Mouse (Mus musculus): ENCODE data around the gene Mrps7.

The Mrps7 gene

DNA sequence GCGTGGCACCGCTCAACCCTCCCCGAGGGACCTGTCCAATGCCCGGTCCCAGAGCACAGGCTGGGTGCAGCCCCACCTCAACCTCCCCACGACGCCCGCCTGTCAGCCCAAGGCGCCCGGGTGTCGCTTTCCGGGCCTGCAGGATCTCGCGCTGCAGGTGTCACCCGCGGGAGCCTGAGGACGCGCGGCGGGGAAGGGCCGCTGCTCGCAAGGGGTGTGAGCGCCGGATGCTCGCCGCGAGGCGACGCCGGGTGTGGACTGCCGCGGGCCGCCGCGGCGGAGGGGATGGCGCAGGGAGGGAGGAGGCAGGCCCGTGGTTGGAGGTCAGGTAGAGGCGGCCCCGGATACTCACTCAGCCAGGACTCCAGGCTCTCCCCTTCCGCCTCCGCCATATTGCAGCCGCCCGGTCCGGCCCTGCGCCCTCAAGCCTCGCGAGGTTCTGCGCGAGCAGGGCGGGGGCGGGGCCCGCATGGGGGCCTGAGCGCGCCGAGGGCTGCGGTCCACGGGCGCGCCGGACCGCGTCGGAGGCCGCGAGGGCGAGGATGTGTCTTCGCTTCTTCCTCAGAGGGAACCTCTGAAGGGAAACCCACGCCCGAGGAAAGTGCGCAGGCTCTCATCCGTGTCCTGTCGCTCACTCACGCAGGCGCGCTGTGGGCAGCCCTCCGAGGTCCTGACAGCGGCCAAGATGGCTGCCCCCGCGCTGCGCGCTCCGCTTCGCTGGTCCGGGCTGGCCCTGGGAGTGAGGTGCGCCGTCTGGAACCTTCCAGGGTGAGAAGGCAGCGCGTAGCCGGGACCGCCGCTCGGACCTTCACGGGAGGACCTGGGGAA lies at the start of gene Mrps7, which contains the start of gene Gga3:
Gene Mrps7, plus strand, starts transcription at position 450 of the 828 bp plus-strand sequence.
Gene Gga3, minus strand, starts transcription at position 576 of the 828 bp plus-strand sequence.
- peak; percentile 90 for DNase-seq (ENCODE audit: low spot score)

DNA sequence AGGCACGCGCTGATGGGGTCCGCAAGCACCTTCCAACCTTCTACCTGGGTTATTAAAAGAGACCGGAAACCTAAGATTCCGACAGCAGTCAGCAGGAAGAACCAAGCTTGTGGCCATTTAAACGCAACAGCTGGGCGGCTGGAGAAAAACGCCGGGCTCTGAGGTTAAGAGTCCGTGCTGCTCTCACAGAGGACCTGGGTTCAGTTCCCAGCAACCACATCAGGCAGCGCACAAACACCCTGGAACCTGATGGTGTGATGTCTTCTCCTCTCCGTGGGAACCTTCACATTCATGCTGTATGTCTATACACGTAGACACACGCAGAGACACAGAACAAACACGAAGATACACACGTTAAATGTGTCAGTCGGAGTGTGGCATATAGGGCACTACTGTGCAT lies 48.0 kb upstream of the Mrps7 start:
- no peak for DNase-seq (ENCODE audit: low spot score)

- no peak for DNase-seq (ENCODE audit: low spot score)
Measured at GRCm38 (mm10) chr11:115563406-115563805, 40.3 kb upstream of the Mrps7 start.

- peak; percentile 97 for DNase-seq (ENCODE audit: low spot score)
Measured at GRCm38 (mm10) chr11:115564064-115564809, 39.5 kb upstream of the Mrps7 start, which contains the start of gene Nup85. Nup85 (plus strand) TSS chr11:115564434.

DNA sequence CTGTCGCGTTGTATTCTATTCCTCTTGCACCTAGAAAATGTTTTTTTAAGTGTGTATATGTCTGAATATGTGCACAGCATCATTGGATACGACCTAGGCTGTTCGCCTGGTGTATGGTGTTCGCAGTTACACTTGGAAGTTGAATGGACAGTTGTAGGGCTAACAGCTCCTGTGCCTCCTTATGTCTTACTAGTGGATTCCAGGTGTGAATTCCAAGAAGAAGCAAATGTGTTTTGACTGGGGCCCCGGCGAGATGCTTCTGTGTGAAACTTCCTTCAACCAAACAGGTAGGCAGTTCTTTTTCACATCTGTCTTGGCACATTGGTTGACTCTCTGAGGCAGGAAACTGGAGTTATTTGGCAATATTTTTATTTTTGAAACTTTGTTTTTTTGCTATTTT lies 38.8 kb upstream of the Mrps7 start:
- DNase-seq (ENCODE audit: low spot score), result no peak

DNA sequence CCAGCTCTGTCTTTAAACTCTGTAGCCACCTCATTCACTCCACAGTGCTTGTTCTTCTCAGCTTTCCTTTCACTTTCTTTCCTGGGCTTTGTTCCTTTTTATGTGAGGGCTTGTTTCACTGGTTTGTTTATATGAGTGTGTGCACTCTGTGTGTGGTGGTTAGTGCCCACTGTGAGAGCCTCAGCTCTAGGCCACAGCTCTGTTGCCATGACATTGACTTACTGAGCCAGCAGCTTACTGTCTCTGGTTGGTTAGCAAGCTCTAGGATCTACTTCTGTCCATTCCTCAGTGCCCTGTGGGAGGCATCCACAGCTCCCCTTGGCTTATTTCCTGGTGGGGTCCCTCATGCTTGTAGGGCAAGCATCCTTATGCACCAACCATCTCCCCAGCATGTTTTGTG lies 24.6 kb upstream of the Mrps7 start:
- no peak for DNase-seq (ENCODE audit: low spot score)

- DNase-seq (ENCODE audit: low spot score), result no peak
Measured at GRCm38 (mm10) chr11:115582913-115583606, 20.7 kb upstream of the Mrps7 start.

GRCm38 (mm10) chr11:115584376-115585073 lies 19.2 kb upstream of the Mrps7 start:
- DNase-seq (ENCODE audit: low spot score), result no peak

DNA sequence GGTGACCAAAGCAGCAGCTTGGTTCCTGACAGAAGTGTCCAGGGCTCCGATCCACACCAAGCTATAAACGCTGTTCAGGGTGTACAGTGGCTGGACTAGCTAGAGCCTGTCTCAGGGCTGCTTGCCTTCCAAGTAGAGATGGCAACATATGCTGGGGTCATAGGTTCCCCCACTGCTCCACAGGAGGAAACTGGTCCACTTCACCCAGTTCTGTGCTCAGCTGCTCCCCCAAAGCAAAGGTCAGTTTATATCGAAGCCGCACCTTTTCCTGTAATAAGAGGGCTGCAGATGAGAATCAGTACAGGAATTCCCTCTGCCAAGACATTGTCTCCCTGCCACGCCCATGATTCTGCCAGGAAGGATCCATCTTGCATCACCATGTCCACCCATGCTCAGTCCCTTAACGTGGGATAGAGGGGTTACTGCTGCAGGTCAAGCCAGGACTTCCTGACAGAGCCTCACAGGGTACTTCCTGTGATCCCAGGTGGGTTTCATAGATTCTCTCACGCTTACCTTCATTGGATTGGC lies 18.1 kb upstream of the Mrps7 start:
- no peak for DNase-seq (ENCODE audit: low spot score)

DNA sequence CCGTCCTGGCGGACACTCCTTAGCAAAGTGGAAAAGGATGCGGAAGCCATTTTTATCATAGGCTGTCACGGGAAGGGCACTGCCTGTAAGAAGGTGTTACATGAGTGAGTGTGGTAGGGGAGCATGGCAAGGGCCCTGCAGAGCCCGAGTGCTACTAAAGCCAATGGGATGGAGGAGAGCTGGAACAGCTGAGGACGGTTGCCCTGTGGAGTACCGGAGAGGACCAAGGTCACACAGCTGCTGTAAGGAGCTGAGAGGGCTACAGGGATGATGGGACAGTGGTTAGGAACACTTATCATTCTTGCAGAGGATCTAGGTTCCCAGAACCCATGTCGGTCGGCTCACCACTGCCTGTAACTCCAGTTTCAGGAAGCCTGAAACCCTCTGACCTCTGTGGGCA lies 17.3 kb upstream of the Mrps7 start:
- DNase-seq (ENCODE audit: low spot score), result no peak

DNA sequence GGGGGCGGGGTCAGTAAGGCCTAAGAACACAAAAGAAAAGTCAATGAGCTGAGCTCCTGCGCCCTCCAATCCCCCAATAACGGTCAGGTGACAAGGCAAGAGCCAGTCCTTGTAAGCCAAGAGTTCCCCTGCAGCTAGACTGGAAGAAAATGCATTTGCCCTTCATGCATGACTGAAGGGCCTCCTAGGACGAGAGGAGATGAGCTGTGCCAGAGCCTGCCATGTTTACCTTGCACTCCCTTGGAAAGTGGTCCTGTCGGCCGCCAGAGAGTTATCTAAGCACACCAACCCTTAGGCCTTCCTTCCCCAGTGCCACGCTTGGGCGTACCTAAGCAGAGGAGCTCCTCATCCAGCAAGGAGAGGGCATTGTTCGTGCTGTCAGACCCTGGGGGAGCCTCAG lies 15.7 kb upstream of the Mrps7 start:
- no peak for DNase-seq (ENCODE audit: low spot score)

DNA sequence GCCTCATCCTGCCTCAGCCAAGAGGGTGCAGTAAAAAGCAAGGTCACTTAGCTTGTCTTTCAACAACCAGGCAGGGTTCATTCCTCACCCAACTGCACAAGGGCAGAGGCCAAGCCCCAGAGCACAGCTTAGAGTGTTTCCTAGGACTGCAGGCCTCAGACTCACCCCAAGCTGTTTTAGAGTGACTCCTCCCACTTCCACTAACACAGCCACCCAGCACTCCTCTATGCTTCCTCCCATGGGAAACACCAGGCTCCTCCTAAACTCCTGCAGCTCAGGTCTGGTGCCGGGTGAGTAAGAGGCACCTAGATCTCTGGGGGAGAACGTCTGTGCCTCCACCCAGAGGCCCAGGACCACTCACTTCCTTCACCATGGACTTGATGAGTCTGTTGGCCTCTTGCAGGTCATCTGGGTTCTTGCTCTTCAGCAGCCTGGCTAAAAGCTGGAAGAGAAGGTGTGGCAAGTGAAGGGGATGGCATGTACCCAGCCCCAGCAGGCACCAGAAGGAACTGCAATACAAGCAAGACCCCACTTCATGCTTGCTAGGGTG lies 13.1 kb upstream of the Mrps7 start:
- DNase-seq (ENCODE audit: low spot score), result no peak

DNA sequence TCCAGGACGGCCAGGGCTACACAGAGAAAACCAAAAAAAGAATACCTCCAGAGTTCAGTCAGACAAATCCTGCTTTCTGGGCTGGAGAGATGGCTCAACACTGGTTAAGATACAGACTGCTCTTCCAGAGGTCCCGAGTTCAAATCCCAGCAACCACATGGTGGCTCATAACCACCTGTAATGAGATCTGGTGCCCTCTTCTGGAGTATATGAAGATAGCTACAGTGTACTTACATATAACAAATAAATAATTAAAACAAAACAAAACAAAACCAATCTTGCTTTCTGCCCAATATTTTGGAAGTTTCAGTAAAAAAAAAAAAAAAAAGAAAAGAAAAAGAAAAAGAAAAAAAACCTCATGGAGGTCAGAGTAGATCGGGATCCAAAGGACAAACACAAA lies 8.5 kb upstream of the Mrps7 start:
- no peak for DNase-seq (ENCODE audit: low spot score)

DNA sequence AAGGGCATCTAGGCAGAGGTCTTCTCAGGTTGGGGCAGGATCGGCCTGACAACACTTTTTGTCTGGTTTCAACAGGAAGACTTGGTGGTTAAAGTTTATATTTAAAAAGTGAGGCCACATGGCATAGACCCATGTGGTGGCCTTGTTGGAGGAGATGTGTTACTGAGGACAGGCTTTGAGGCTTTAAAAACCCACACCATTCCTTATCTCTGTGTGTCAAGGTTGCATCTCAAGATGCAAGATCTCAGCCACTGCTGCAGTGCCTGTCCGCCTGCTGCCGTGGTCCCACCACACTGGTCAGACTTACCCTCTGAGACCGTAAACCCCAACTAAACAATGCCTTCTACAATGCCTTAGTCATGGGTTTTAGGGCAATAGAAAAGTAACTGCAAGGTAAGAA lies 5.4 kb upstream of the Mrps7 start:
- no peak for DNase-seq (ENCODE audit: low spot score)

DNA sequence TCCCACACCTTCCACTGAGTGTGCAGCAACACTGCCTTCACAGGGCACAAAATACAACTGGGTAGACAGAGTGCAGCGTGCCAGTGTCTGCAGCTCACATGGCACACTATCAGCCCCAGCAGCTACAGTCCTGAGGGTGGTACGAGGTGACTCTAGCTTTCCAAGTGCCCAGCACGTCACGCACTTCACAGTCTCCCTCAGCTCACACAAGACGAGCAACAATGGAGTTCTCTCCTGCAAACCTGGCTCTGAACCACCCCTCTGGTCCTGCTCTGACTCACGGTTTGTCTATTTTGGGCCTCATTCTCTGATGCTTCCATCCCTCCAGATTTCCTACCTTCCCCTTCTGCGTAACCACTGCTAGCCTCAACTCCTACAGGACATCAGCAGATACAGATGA lies 4.0 kb upstream of the Mrps7 start:
- no peak for DNase-seq (ENCODE audit: low spot score)

GRCm38 (mm10) chr11:115600743-115601142 lies 3.0 kb upstream of the Mrps7 start:
- DNase-seq (ENCODE audit: low spot score), result no peak

DNA sequence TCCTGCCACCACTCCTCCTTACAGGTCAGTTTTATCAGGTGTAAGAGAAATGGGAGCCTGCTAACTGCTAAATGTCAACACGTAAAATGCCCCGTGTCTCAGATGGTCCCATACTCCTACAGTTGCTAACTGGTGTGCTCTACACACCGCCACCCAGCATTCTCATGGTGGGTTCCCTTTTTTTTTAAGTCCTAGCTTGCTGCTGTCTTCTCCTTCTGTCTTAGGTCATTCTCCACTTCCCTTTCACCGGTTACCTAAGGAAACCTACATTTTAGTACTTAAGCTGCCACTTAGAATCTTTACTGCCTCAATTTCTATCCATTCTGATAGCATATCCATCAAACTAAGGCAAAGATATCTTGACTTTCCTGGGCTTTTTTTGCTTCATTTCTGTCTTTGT lies 2.6 kb upstream of the Mrps7 start:
- no peak for DNase-seq (ENCODE audit: low spot score)

DNA sequence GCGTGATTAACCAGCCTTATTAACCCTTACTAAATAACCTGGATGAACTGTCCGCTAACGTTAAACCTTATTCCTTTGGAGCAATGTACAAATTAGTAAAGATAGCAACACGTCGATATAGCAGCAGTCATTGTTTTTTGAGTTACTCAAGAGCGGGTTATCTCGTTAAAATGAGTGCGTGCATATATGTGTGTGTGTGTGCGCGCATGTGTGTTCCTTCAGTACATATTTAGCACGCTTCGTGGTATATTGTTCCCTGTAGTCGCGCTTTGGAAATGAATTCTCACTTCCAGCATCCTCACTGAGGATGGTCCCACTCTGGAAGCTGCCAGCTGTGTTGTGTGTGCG lies 623 bp upstream of the Mrps7 start:
- no peak for DNase-seq (ENCODE audit: low spot score)

DNA sequence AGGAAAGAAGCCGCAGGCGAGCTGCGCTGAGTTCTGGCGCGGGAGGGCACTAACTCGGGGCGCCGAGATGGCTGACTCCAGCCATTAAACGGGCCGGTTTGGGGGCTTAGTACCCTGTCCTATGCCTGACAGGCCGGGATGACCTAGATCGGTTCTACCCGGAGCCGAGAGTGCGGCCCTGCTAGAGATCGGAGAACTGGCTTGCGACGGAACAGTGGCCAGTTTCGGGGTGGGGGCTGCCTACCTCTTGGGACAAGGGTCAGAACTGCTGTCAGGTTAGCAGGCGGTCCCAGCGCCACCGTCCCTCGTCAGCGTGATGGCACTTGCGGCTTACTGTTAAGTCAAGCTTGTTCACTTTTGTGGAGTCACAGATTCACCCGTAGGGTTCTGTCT lies 575 bp downstream of the Mrps7 start:
- no peak for DNase-seq (ENCODE audit: low spot score)

DNA sequence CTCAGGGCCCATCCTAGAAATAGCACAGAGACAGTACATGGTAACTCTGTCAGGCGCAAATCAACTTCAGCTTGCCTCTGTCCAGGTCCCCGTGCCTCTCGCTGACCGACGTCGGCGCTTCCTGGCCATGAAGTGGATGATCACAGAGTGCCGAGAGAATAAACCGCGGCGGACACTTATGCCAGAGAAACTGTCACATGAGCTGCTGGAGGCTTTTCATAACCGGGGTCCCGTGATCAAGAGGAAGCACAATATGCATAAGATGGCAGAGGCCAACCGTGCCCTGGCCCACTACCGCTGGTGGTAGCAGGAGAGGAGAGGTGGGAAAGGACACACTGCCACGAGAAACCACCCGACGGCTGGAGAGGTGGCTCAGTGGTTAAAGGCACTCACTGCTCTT lies 3.0 kb downstream of the Mrps7 start:
- DNase-seq (ENCODE audit: low spot score), result no peak

Data from ovary, postnatal 14 days (tissue).